Mouse (Mus musculus) stomach, embryonic 15.5 days (tissue): ENCODE data around the gene 6330409D20Rik. TPM values are rescaled to one million over a fixed set of nuclear protein-coding genes. Genes with fewer than 3 reads are reported as not detected.

Source experiments
- ATAC-seq: fragments of 200-750 bp; cut with Nextera tagmentation; 2 replicates; pipeline ENCODE4 v1.8.0; 2017; ENCODE audit warnings: low read depth, moderate number of reproducible peaks, moderate TSS enrichment; ENCODE audit not compliant: insufficient read depth, low FRiP score
- H3K27ac ChIP-seq: fragments of 300-500 bp; sonication (generic); 2 replicates; pipeline ENCODE4 v1.5.1; 2015; ENCODE audit warnings: mild to moderate bottlenecking, inconsistent platforms
- H3K27me3 ChIP-seq: fragments of 300-500 bp; sonication (generic); replicated peaks from 2 replicates; pipeline ENCODE4 v1.6.1; 2015; ENCODE audit warnings: inconsistent platforms
- H3K36me3 ChIP-seq: fragments of 300-500 bp; sonication (generic); 2 replicates; pipeline ENCODE4 v1.6.1; 2015; ENCODE audit warnings: inconsistent platforms
- H3K4me1 ChIP-seq: fragments of 300-500 bp; sonication (generic); 2 replicates; pipeline ENCODE4 v1.6.1; 2015; ENCODE audit warnings: inconsistent platforms
- H3K4me2 ChIP-seq: fragments of 300-500 bp; sonication (generic); 2 replicates; pipeline ENCODE4 v1.6.1; 2015; ENCODE audit warnings: mild to moderate bottlenecking, inconsistent platforms
- H3K4me3 ChIP-seq: fragments of 300-500 bp; sonication (generic); replicated peaks from 2 replicates; pipeline ENCODE4 v1.5.1; 2015; ENCODE audit warnings: inconsistent platforms
- H3K9ac ChIP-seq: fragments of 300-500 bp; sonication (generic); 2 replicates; pipeline ENCODE4 v1.6.1; 2015; ENCODE audit warnings: inconsistent platforms
- H3K9me3 ChIP-seq: fragments of 300-500 bp; sonication (generic); 2 replicates; pipeline ENCODE4 v1.6.1; 2016; ENCODE audit warnings: inconsistent platforms
- WGBS: fragments of 180-500 bp; shearing (Covaris S2); methylation state at CpG from one replicate; pipeline ENCODE4 v1.1.7; 2015; 5-methylcytosine and 5-hydroxymethylcytosine counted together
- microRNA counts: library from miRNA; unstranded; fragments of <30 nt; microRNA quantifications from one replicate; lab custom pipeline; 2016
- microRNA-seq: library from miRNA; unstranded; fragments of <30 nt; microRNA quantifications from one replicate; pipeline ENCODE4, GENCODE M21; 2016
- polyA plus RNA-seq: library from polyadenylated mRNA; unstranded; fragments of >200 nt; fragmentation: Nextera tagmentation; extraction: Ambion mirVana; gene quantifications from 2 replicates; pipeline ENCODE4 v1.2.1, GENCODE M21; 2015

Gene 6330409D20Rik
- polyA plus RNA-seq, 1 experiment from 2014 or later = 0.45 TPM

- Histone ChIP-seq H3K36me3 (peaks cover 41% of the 10 kb centered on the region), H3K9me3 (no peaks in the 10 kb centered on the region), H3K27ac (no peak overlapping the region), H3K4me3 (no peak overlapping the region), H3K27me3 (no peaks in the 10 kb centered on the region), H3K9ac (no peak overlapping the region), H3K4me2 (no peak overlapping the region), H3K4me1 (peaks cover 21% of the 10 kb centered on the region)
- ATAC-seq = no peak
- 95% methylated on average over 8 of the region's 8 CpGs for WGBS
Observed at GRCm38 (mm10) chr2:32687562-32687961, 53.3 kb downstream of the 6330409D20Rik start.

- Histone ChIP-seq H3K27me3 (no peaks in the 10 kb centered on the region), H3K36me3 (peaks cover 41% of the 10 kb centered on the region), H3K4me1 (peaks cover 18% of the 10 kb centered on the region), H3K4me2 (no peak overlapping the region), H3K4me3 (no peak overlapping the region), H3K9me3 (no peaks in the 10 kb centered on the region), H3K9ac (no peak overlapping the region), H3K27ac (no peak overlapping the region)
- WGBS = 90% methylated on average over 6 of the region's 6 CpGs
- ATAC-seq = no peak
Observed at GRCm38 (mm10) chr2:32686640-32687039, 54.2 kb downstream of the 6330409D20Rik start.

- Histone ChIP-seq H3K9ac (no peak overlapping the region), H3K4me2 (no peak overlapping the region), H3K4me1 (peaks cover 19% of the 10 kb centered on the region), H3K4me3 (no peak overlapping the region), H3K27me3 (no peaks in the 10 kb centered on the region), H3K36me3 (peaks cover 41% of the 10 kb centered on the region), H3K27ac (no peak overlapping the region), H3K9me3 (no peaks in the 10 kb centered on the region)
- ATAC-seq = no peak
- 96% methylated on average over 3 of the region's 3 CpGs for WGBS
Observed at GRCm38 (mm10) chr2:32685807-32686206, 55.0 kb downstream of the 6330409D20Rik start.

- H3K36me3 ChIP-seq = peaks cover 41% of the 10 kb centered on the region
- WGBS = 89% methylated on average over 15 of the region's 15 CpGs
- no peak overlapping the region for H3K4me3 ChIP-seq
- H3K9ac ChIP-seq = no peak overlapping the region
- H3K4me1 ChIP-seq = peaks cover 27% of the 10 kb centered on the region
- no peak for ATAC-seq
- H3K9me3 ChIP-seq = no peaks in the 10 kb centered on the region
- H3K4me2 ChIP-seq = no peak overlapping the region
- no peak overlapping the region for H3K27ac ChIP-seq
- no peaks in the 10 kb centered on the region for H3K27me3 ChIP-seq
Observed at GRCm38 (mm10) chr2:32684681-32685428, 56.0 kb downstream of the 6330409D20Rik start.

GRCm38 (mm10) chr2:32683701-32684100 lies 57.1 kb downstream of the 6330409D20Rik start:
- peaks cover 41% of the 10 kb centered on the region for H3K36me3 ChIP-seq
- ATAC-seq = no peak
- WGBS = 90% methylated on average over 10 of the region's 10 CpGs
- no peak overlapping the region for H3K4me2 ChIP-seq
- peaks cover 28% of the 10 kb centered on the region for H3K4me1 ChIP-seq
- H3K27ac ChIP-seq = no peak overlapping the region
- H3K9ac ChIP-seq = no peak overlapping the region
- no peaks in the 10 kb centered on the region for H3K27me3 ChIP-seq
- no peak overlapping the region for H3K4me3 ChIP-seq
- no peaks in the 10 kb centered on the region for H3K9me3 ChIP-seq

GRCm38 (mm10) chr2:32682721-32683417 lies 57.9 kb downstream of the 6330409D20Rik start:
- no peak for ATAC-seq
- WGBS = 76% methylated on average over 14 of the region's 14 CpGs
- no peak overlapping the region for H3K27ac ChIP-seq

More at GRCm38 (mm10) chr2:32682721-32683417, 57.9 kb downstream of the 6330409D20Rik start:
- no peak overlapping the region for H3K9ac ChIP-seq
- H3K36me3 ChIP-seq = peaks cover 40% of the 10 kb centered on the region
- peaks cover 28% of the 10 kb centered on the region for H3K4me1 ChIP-seq
- no peak overlapping the region for H3K4me2 ChIP-seq
- H3K27me3 ChIP-seq = no peaks in the 10 kb centered on the region
- no peak overlapping the region for H3K4me3 ChIP-seq
- H3K9me3 ChIP-seq = no peaks in the 10 kb centered on the region

MicroRNAs within 50 kb of the gene (microRNA counts, 519-probe panel; counts per million panel counts)
- microRNA mmu-miR-2861 (lab: Ali Mortazavi, UCI) = 2,065 counts per million, percentile 27 among the panel's probes with 10 or more counts

Small RNAs within 50 kb of the gene (microRNA-seq; reads per million reads assigned to microRNA genes)
- not detected for gene Mir2861
- not detected for gene Mir3960
- gene Mir8093 = not detected

Other genes starting within 250 kb of the 6330409D20Rik start
- gene Fam102a, start 205.7 kb downstream of the 6330409D20Rik start, polyA plus RNA-seq = 11.2 and 13.0 TPM in 2 replicates
- 109 and 112 TPM in 2 replicates for gene Dpm2, start 170.2 kb downstream of the 6330409D20Rik start, polyA plus RNA-seq
- 0.36 and 0.61 TPM in 2 replicates for gene Pip5kl1, start 166.2 kb downstream of the 6330409D20Rik start, polyA plus RNA-seq
- gene 9430097D07Rik, start 165.3 kb downstream of the 6330409D20Rik start, polyA plus RNA-seq = 0.09 and 0.12 TPM in 2 replicates
- 18.3 and 20.3 TPM in 2 replicates for gene St6galnac4, start 153.9 kb downstream of the 6330409D20Rik start, polyA plus RNA-seq
- gene St6galnac6, start 141.3 kb downstream of the 6330409D20Rik start, polyA plus RNA-seq = 17.4 and 19.7 TPM in 2 replicates
- 21.8 and 22.1 TPM in 2 replicates for gene Ak1, start 119.3 kb downstream of the 6330409D20Rik start, polyA plus RNA-seq
- gene Eng, start 94.4 kb downstream of the 6330409D20Rik start, polyA plus RNA-seq = 59.6 and 65.3 TPM in 2 replicates
- 33.8 and 34.1 TPM in 2 replicates for gene Fpgs, start 36.9 kb downstream of the 6330409D20Rik start, polyA plus RNA-seq
- gene Cdk9, start 27.9 kb downstream of the 6330409D20Rik start, polyA plus RNA-seq = 89.8 and 91.4 TPM in 2 replicates
- 26.2 and 28.6 TPM in 2 replicates for gene Sh2d3c, start 20.0 kb downstream of the 6330409D20Rik start, polyA plus RNA-seq
- gene Tor2a, start 16.2 kb upstream of the 6330409D20Rik start, polyA plus RNA-seq = 63.8 and 68.5 TPM in 2 replicates
- 0.23 and 0.41 TPM in 2 replicates for gene Ttc16, start 34.6 kb upstream of the 6330409D20Rik start, polyA plus RNA-seq
- gene Ptrh1, start 34.8 kb upstream of the 6330409D20Rik start, polyA plus RNA-seq = 4.4 TPM in 2 replicates
- 0.62 and 1.1 TPM in 2 replicates for gene Cfap157, start 43.4 kb upstream of the 6330409D20Rik start, polyA plus RNA-seq
- gene Stxbp1, start 106.2 kb upstream of the 6330409D20Rik start, polyA plus RNA-seq = 20.0 and 21.4 TPM in 2 replicates
- gene Fam129b, start 135.1 kb upstream of the 6330409D20Rik start, polyA plus RNA-seq = 67.1 and 73.6 TPM in 2 replicates
- 152 and 172 TPM in 2 replicates for gene Rpl12, start 220.5 kb upstream of the 6330409D20Rik start, polyA plus RNA-seq
- gene Lrsam1, start 220.6 kb upstream of the 6330409D20Rik start, polyA plus RNA-seq = 8.8 and 10.1 TPM in 2 replicates
- 16.9 and 18.2 TPM in 2 replicates for gene Slc2a8, start 241.1 kb upstream of the 6330409D20Rik start, polyA plus RNA-seq